Mouse (Mus musculus) bone marrow, adult 2 months (tissue): ENCODE measurements around the gene Ptpn22. TPM values are rescaled to one million over a fixed set of nuclear protein-coding genes. Genes with fewer than 3 reads are reported as not detected.

Source experiments
- H3K27ac ChIP-seq: fragments of 200-500 bp; 2 replicates; pipeline ENCODE4 v1.5.1; 2012; ENCODE audit warnings: low read depth, mild to moderate bottlenecking, control low read depth, inconsistent platforms, low read length; ENCODE audit not compliant: control insufficient read depth, poor library complexity, insufficient read depth
- H3K4me1 ChIP-seq: fragments of 200-500 bp; 2 replicates; pipeline ENCODE4 v1.6.1; 2011; ENCODE audit warnings: low read length; ENCODE audit not compliant: control insufficient read depth, insufficient read depth
- H3K4me3 ChIP-seq: fragments of 200-500 bp; replicated peaks from 2 replicates; pipeline ENCODE3; 2011; ENCODE audit warnings: mild to moderate bottlenecking, low read depth, low read length, control low read depth; ENCODE audit not compliant: control insufficient read depth
- CTCF ChIP-seq: fragments of 200-500 bp; IDR thresholded peaks from 2 replicates; pipeline ENCODE4 v1.5.1; 2011; ENCODE audit warnings: low read length, control low read depth; ENCODE audit not compliant: control insufficient read depth, insufficient read depth
- POLR2A ChIP-seq: fragments of 200-500 bp; IDR thresholded peaks from 2 replicates; pipeline ENCODE4 v1.6.1; 2011; ENCODE audit warnings: low read depth, mild to moderate bottlenecking, control low read depth, low read length, borderline replicate concordance; ENCODE audit not compliant: control insufficient read depth
- WGBS: fragments of 180-500 bp; shearing (Covaris S2); methylation state at CpG from one replicate; pipeline ENCODE4 v1.1.7; 2018; 5-methylcytosine and 5-hydroxymethylcytosine counted together
- polyA plus RNA-seq: library from polyadenylated mRNA; stranded (reverse); fragments of >200 nt; gene quantifications from 2 replicates; pipeline ENCODE4 v1.2.4, GENCODE M21; 2011; ENCODE audit warnings: low replicate concordance; ENCODE audit not compliant: missing spikeins, insufficient read depth, insufficient read length

The Ptpn22 gene
- polyA plus RNA-seq, 1 experiment = 44.2 TPM

DNA sequence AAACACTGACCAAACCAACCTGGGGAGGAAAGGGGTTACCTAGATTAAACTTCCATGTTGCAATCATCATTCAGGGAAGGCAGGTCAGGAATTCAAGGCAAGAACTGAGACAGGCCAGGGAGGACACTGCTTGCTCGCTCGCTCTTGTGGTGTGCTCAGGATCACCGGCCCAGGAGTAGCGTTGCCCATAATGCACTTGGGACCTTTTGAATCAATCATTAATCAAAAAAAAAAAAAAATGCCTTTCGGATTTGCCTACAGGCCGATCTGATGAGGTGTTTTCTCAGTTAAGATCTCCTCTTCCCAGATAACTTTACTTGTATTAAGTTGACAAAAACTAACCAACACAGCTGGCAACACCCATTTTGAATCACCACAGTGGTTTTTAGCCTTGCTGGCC lies 4.6 kb downstream of the Ptpn22 start:
- H3K27ac ChIP-seq = no peak overlapping the region
- H3K4me1 ChIP-seq = no peaks in the 10 kb centered on the region; the same call in 1 of the 2 replicates
- H3K4me3 ChIP-seq = no peak overlapping the region
- 81% methylated on average over 6 of the region's 6 CpGs for WGBS
- no peak for TF ChIP-seq POLR2A
- no peak for TF ChIP-seq CTCF

DNA sequence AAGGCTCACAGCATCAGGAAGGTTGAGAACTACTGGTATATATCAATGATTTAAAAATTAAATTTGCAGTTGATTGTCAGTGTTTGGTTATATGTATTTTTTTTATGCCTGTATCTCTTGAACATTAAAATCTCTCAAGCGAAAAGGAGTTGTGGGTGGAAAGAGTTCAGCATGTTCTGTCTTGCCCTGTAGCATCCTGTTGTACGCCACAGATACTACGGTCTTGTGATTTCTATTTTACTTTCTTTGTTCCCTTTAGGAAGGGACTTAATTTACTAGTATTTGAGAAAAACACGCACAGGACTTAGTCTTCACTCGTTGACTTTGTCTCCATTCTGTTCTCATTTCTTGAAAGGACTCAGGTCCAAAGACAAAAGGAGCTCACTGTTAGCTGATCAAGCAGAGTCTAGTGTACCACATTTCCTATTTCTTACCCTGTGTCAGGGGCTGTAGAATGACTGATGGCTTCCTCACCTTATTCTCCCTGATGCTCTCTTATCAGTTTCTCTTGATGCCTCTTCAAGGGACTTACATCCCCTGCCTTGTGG lies 7.9 kb downstream of the Ptpn22 start:
- Histone ChIP-seq H3K4me3 (no peak overlapping the region), H3K27ac (peak overlapping the region; percentile 28; the same call in 1 of the 2 replicates)
- 68% methylated on average over 5 of the region's 5 CpGs for WGBS

DNA sequence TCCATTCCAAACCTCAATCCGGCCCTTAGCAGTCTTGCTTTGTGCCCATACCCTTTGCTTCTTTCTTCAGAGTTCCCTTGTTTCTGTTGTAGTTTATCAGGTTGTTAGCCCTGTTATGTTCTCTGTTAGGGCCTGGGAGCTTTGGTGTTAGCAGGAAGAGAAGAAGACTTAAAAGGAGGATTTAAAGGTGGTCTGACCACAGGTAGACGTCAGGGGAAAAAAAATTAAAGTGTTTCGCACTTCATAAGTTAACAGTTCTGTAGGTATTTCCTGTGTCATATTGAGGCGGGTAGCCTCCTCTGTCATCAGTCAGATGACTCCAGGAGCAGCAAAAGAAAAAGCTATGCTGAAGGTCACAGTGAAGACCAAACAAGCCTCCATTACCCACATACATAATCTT lies 8.4 kb downstream of the Ptpn22 start:
- no peak for TF ChIP-seq POLR2A
- no peak for TF ChIP-seq CTCF
- Histone ChIP-seq H3K4me3 (no peak overlapping the region), H3K27ac (peak overlapping the region; percentile 28; the same call in 1 of the 2 replicates), H3K4me1 (peaks cover 2% of the 10 kb centered on the region)
- WGBS = 55% methylated on average over 4 of the region's 4 CpGs

More for the DNA sequence above, 7.9 kb downstream of the Ptpn22 start:
- TF ChIP-seq CTCF = no peak
- no peak for TF ChIP-seq POLR2A
- H3K4me1 ChIP-seq = no peaks in the 10 kb centered on the region; the same call in 1 of the 2 replicates

DNA sequence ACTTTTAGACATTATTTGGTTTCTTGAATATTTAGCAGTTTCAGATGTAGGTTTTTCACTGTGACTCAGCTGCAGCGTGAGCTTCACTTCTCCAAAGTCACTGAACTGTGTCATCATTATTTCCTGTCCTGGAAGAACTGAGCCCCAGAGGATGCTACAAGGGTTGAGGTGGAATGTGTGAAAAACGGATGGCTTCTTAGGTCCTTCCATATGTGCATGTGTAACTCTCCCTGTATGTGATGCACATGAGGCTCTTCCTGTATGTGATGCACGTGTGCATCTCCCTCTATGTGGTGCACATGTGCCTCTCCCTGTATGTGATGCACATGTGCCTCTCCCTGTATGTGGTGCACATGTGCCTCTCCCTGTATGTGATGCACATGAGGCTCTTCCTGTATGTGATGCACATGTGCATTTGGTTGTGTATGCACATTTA lies 13.1 kb downstream of the Ptpn22 start:
- TF ChIP-seq CTCF (no peak), POLR2A (no peak)
- WGBS = 12% methylated on average over 3 of the region's 3 CpGs
- Histone ChIP-seq H3K27ac (no peak overlapping the region), H3K4me1 (peaks cover 5% of the 10 kb centered on the region), H3K4me3 (no peak overlapping the region)

GRCm38 (mm10) chr3:103874329-103874728 lies 14.7 kb downstream of the Ptpn22 start:
- no peak overlapping the region; the same call in 1 of the 2 replicates for H3K27ac ChIP-seq
- WGBS = 39% methylated on average over 7 of the region's 7 CpGs

GRCm38 (mm10) chr3:103885946-103886345 lies 26.4 kb downstream of the Ptpn22 start:
- TF ChIP-seq CTCF = no peak
- no peak for TF ChIP-seq POLR2A
- H3K4me1 ChIP-seq = no peaks in the 10 kb centered on the region
- H3K27ac ChIP-seq = no peak overlapping the region
- 75% methylated on average over 11 of the region's 11 CpGs for WGBS
- H3K4me3 ChIP-seq = no peak overlapping the region

More at GRCm38 (mm10) chr3:103874329-103874728, 14.7 kb downstream of the Ptpn22 start:
- no peak for TF ChIP-seq CTCF
- TF ChIP-seq POLR2A = no peak
- peaks cover 5% of the 10 kb centered on the region for H3K4me1 ChIP-seq
- H3K4me3 ChIP-seq = no peak overlapping the region

DNA sequence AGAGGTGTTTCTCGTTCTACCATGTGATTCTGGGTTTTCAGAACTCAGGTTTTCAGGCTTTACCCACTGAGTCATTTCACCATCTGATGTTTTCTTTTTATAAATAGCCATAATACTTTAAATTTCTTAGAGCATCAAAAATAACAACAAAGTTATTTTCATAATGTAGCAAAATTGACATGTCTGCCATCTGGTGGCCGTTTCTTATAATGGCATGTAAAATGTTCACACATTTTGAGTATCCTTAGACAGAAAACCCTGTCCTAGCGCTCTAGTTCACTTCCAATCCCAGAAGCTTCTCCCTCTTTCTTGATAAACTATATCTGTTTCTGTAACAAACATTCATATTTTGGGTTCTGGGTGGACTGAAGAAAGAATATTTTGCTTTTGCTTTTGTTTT lies 28.0 kb downstream of the Ptpn22 start:
- 22% methylated on average over 3 of the region's 3 CpGs for WGBS
- H3K27ac ChIP-seq = no peak overlapping the region
- no peak overlapping the region for H3K4me3 ChIP-seq
- no peak for TF ChIP-seq CTCF
- TF ChIP-seq POLR2A = no peak
- H3K4me1 ChIP-seq = no peaks in the 10 kb centered on the region

DNA sequence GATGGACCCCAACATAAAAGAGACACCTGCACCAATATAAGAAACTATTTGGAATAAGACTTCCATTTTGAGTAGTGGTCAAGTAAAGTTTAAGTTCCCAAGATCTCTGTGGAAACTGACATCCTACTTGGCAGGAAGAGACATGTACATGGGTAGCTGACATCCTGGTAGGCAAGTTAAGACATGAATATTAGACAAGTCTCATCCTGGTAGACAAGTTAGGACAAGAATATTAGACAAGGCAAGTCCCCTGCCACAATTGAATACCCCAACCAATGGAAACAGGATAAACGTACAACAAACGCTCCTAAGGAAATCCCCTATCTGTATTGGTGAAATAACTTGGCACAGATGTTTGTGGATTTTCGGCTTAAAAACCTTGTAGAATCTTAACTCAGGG lies 33.8 kb downstream of the Ptpn22 start:
- 90% methylated on average over 3 of the region's 3 CpGs for WGBS
- TF ChIP-seq POLR2A = no peak
- TF ChIP-seq CTCF = no peak
- H3K27ac ChIP-seq = no peak overlapping the region
- H3K4me1 ChIP-seq = no peaks in the 10 kb centered on the region
- no peak overlapping the region for H3K4me3 ChIP-seq
